Mouse (Mus musculus) embryonic facial prominence, embryonic 10.5 days (tissue): ENCODE measurements around the gene Armh1. TPM values are rescaled to one million over a fixed set of nuclear protein-coding genes. Genes with fewer than 3 reads are reported as not detected.

Experiments
- DNase-seq: peaks from one replicate; pipeline ENCODE4 v3.0.0-alpha.2; 2017; ENCODE audit warnings: low spot score
- H3K27ac ChIP-seq: fragments of 300-500 bp; sonication (generic); replicated peaks from 2 replicates; pipeline ENCODE4 v1.5.1; 2016; ENCODE audit warnings: mild to moderate bottlenecking
- H3K27me3 ChIP-seq: fragments of 300-500 bp; sonication (generic); replicated peaks from 2 replicates; pipeline ENCODE4 v1.6.1; 2016; ENCODE audit warnings: low read depth, mild to moderate bottlenecking; ENCODE audit not compliant: poor library complexity, severe bottlenecking
- H3K36me3 ChIP-seq: fragments of 300-500 bp; sonication (generic); replicated peaks from 2 replicates; pipeline ENCODE4 v1.6.1; 2016; ENCODE audit warnings: mild to moderate bottlenecking, moderate library complexity
- H3K4me1 ChIP-seq: fragments of 300-500 bp; sonication (generic); 2 replicates; pipeline ENCODE4 v1.6.1; 2016
- H3K4me3 ChIP-seq: fragments of 300-500 bp; sonication (generic); 2 replicates; pipeline ENCODE4 v1.5.1; 2016; ENCODE audit warnings: mild to moderate bottlenecking, moderate library complexity
- H3K9me3 ChIP-seq: fragments of 300-500 bp; sonication (generic); 2 replicates; pipeline ENCODE4 v1.6.1; 2016; ENCODE audit warnings: mild to moderate bottlenecking
- WGBS: fragments of 180-500 bp; shearing (Covaris S2); methylation state at CpG from one replicate; pipeline ENCODE4 v1.1.7; 2016; 5-methylcytosine and 5-hydroxymethylcytosine counted together
- polyA plus RNA-seq: library from polyadenylated mRNA; unstranded; fragments of >200 nt; fragmentation: Nextera tagmentation; extraction: Ambion mirVana; gene quantifications from 2 replicates; pipeline ENCODE4 v1.2.1, GENCODE M21; 2016

The Armh1 gene
- polyA plus RNA-seq, 1 experiment from 2014 or later: 0.26 TPM

- H3K9me3 ChIP-seq: no peaks in the 10 kb centered on the region
- peaks cover 16% of the 10 kb centered on the region for H3K27me3 ChIP-seq
- no peak for DNase-seq
- no peak overlapping the region for H3K4me3 ChIP-seq
- 92% methylated on average over 8 of the region's 8 CpGs for WGBS
- no peak overlapping the region for H3K27ac ChIP-seq
- H3K36me3 ChIP-seq: peaks cover 100% of the 10 kb centered on the region
- H3K4me1 ChIP-seq: peaks cover 65% of the 10 kb centered on the region
Observed at GRCm38 (mm10) chr4:117280397-117280930, 28.5 kb upstream of the Armh1 start.

- Histone ChIP-seq H3K9me3 (peaks cover 7% of the 10 kb centered on the region), H3K27me3 (peaks cover 6% of the 10 kb centered on the region; the same call in 1 of the 2 replicates), H3K4me1 (peaks cover 53% of the 10 kb centered on the region), H3K27ac (no peak overlapping the region), H3K36me3 (peaks cover 100% of the 10 kb centered on the region), H3K4me3 (no peak overlapping the region)
- 79% methylated on average over 2 of the region's 2 CpGs for WGBS
- no peak for DNase-seq
Observed at GRCm38 (mm10) chr4:117279253-117279642, 27.3 kb upstream of the Armh1 start.

- Histone ChIP-seq H3K4me3 (no peak overlapping the region), H3K27ac (no peak overlapping the region), H3K9me3 (peaks cover 11% of the 10 kb centered on the region), H3K27me3 (peaks cover 6% of the 10 kb centered on the region; the same call in 1 of the 2 replicates), H3K4me1 (peaks cover 46% of the 10 kb centered on the region), H3K36me3 (peaks cover 100% of the 10 kb centered on the region)
- DNase-seq: no peak
- WGBS: 75% methylated on average over 10 of the region's 10 CpGs
Observed at GRCm38 (mm10) chr4:117278381-117279252, 26.7 kb upstream of the Armh1 start.

- Histone ChIP-seq H3K27ac (no peak overlapping the region), H3K9me3 (peaks cover 11% of the 10 kb centered on the region), H3K27me3 (peaks cover 6% of the 10 kb centered on the region; the same call in 1 of the 2 replicates), H3K36me3 (peaks cover 100% of the 10 kb centered on the region), H3K4me3 (no peak overlapping the region), H3K4me1 (peaks cover 44% of the 10 kb centered on the region)
- WGBS: 94% methylated on average over 7 of the region's 7 CpGs
- no peak for DNase-seq
Observed at GRCm38 (mm10) chr4:117277687-117278086, 25.8 kb upstream of the Armh1 start.

GRCm38 (mm10) chr4:117277021-117277420 is 25.1 kb upstream of the Armh1 start:
- peaks cover 44% of the 10 kb centered on the region for H3K4me1 ChIP-seq
- 93% methylated on average over 13 of the region's 13 CpGs for WGBS
- H3K27ac ChIP-seq: no peak overlapping the region
- H3K27me3 ChIP-seq: peaks cover 6% of the 10 kb centered on the region; the same call in 1 of the 2 replicates
- H3K4me3 ChIP-seq: no peak overlapping the region
- peaks cover 100% of the 10 kb centered on the region for H3K36me3 ChIP-seq
- no peak for DNase-seq
- peaks cover 11% of the 10 kb centered on the region for H3K9me3 ChIP-seq

GRCm38 (mm10) chr4:117276281-117276711 is 24.4 kb upstream of the Armh1 start:
- DNase-seq: no peak
- Histone ChIP-seq H3K4me1 (peaks cover 44% of the 10 kb centered on the region), H3K4me3 (no peak overlapping the region), H3K27me3 (peaks cover 4% of the 10 kb centered on the region; the same call in 1 of the 2 replicates), H3K27ac (no peak overlapping the region), H3K9me3 (peaks cover 11% of the 10 kb centered on the region), H3K36me3 (peaks cover 100% of the 10 kb centered on the region)
- WGBS: 97% methylated on average over 17 of the region's 17 CpGs

- peaks cover 37% of the 10 kb centered on the region for H3K4me1 ChIP-seq
- H3K4me3 ChIP-seq: no peak overlapping the region
- no peak overlapping the region for H3K27ac ChIP-seq
- H3K9me3 ChIP-seq: peaks cover 11% of the 10 kb centered on the region
- H3K27me3 ChIP-seq: peaks cover 8% of the 10 kb centered on the region; the same call in 1 of the 2 replicates
- H3K36me3 ChIP-seq: peaks cover 88% of the 10 kb centered on the region
- WGBS: 95% methylated on average over 4 of the region's 4 CpGs
- DNase-seq: no peak
Observed at GRCm38 (mm10) chr4:117274720-117275119, 22.8 kb upstream of the Armh1 start.

GRCm38 (mm10) chr4:117272459-117272858 is 20.5 kb upstream of the Armh1 start:
- H3K4me1 ChIP-seq: peaks cover 31% of the 10 kb centered on the region
- H3K4me3 ChIP-seq: no peak overlapping the region
- H3K27me3 ChIP-seq: peaks cover 18% of the 10 kb centered on the region; the same call in 1 of the 2 replicates
- peak overlapping the region; percentile 57 for H3K27ac ChIP-seq
- H3K9me3 ChIP-seq: peaks cover 11% of the 10 kb centered on the region
- peaks cover 66% of the 10 kb centered on the region for H3K36me3 ChIP-seq
- DNase-seq: peak; percentile 58
- WGBS: 11% methylated on average over 12 of the region's 12 CpGs

- peaks cover 11% of the 10 kb centered on the region for H3K9me3 ChIP-seq
- peaks cover 23% of the 10 kb centered on the region; the same call in 1 of the 2 replicates for H3K27me3 ChIP-seq
- H3K36me3 ChIP-seq: peaks cover 44% of the 10 kb centered on the region
- WGBS: 20% methylated on average over 6 of the region's 6 CpGs
- H3K27ac ChIP-seq: no peak overlapping the region
- DNase-seq: peak; percentile 80
- H3K4me3 ChIP-seq: no peak overlapping the region
- H3K4me1 ChIP-seq: peaks cover 44% of the 10 kb centered on the region
Observed at GRCm38 (mm10) chr4:117270278-117270677, 18.4 kb upstream of the Armh1 start.

- Histone ChIP-seq H3K36me3 (peaks cover 21% of the 10 kb centered on the region), H3K27me3 (peaks cover 23% of the 10 kb centered on the region; the same call in 1 of the 2 replicates), H3K4me3 (no peak overlapping the region), H3K4me1 (peaks cover 42% of the 10 kb centered on the region), H3K27ac (no peak overlapping the region), H3K9me3 (no peaks in the 10 kb centered on the region)
- 84% methylated on average over 25 of the region's 25 CpGs for WGBS
- DNase-seq: no peak
Observed at GRCm38 (mm10) chr4:117267831-117268437, 16.0 kb upstream of the Armh1 start.

GRCm38 (mm10) chr4:117267284-117267683 is 15.4 kb upstream of the Armh1 start:
- H3K27ac ChIP-seq: no peak overlapping the region
- H3K27me3 ChIP-seq: peaks cover 23% of the 10 kb centered on the region; the same call in 1 of the 2 replicates
- H3K9me3 ChIP-seq: no peaks in the 10 kb centered on the region
- 6% methylated on average over 2 of the region's 2 CpGs for WGBS
- peaks cover 42% of the 10 kb centered on the region for H3K4me1 ChIP-seq
- H3K4me3 ChIP-seq: no peak overlapping the region
- DNase-seq: peak; percentile 84
- peaks cover 14% of the 10 kb centered on the region for H3K36me3 ChIP-seq

- Histone ChIP-seq H3K27me3 (0 out of 2 replicates have a peak, but pooled peaks cover 5% of the 10 kb centered on the region), H3K27ac (no peak overlapping the region), H3K4me3 (no peak overlapping the region), H3K4me1 (peaks cover 24% of the 10 kb centered on the region), H3K9me3 (no peaks in the 10 kb centered on the region), H3K36me3 (no peaks in the 10 kb centered on the region; the same call in 1 of the 2 replicates)
- DNase-seq: no peak
- 79% methylated on average over 8 of the region's 8 CpGs for WGBS
Observed at GRCm38 (mm10) chr4:117262987-117263386, 11.1 kb upstream of the Armh1 start.
